Mouse (Mus musculus): ENCODE results near the gene AL731706.2.

- TF ChIP-seq MAFK (IDR thresholded peaks at IDR 0.05; ENCODE audit: borderline replicate concordance, low read depth, low read length) = no peak
- TF ChIP-seq CTCF (IDR thresholded peaks at IDR 0.05 in 2 of 3, conservative IDR thresholded peaks at IDR 0.05 in 1 of 3; ENCODE audit: control insufficient read depth in 1 of 3, insufficient read depth in 1 of 3, low read depth in 2 of 3, low read length in 3 of 3, poor library complexity in 1 of 3, severe bottlenecking in 1 of 3) = no peak
- no peak for TF ChIP-seq EP300 (IDR thresholded peaks at IDR 0.05; ENCODE audit: low read depth in 1 of 2, low read length in 2 of 2)
Observed at GRCm38 (mm10) chr2:136891068-136891950, 5.8 kb upstream of the AL731706.2 start, which contains the start of the genes Slx4ip, AL731706.1 and Mkks.
